ENCODE assay signal across 8 mouse cellular contexts in the genomic region with DNA sequence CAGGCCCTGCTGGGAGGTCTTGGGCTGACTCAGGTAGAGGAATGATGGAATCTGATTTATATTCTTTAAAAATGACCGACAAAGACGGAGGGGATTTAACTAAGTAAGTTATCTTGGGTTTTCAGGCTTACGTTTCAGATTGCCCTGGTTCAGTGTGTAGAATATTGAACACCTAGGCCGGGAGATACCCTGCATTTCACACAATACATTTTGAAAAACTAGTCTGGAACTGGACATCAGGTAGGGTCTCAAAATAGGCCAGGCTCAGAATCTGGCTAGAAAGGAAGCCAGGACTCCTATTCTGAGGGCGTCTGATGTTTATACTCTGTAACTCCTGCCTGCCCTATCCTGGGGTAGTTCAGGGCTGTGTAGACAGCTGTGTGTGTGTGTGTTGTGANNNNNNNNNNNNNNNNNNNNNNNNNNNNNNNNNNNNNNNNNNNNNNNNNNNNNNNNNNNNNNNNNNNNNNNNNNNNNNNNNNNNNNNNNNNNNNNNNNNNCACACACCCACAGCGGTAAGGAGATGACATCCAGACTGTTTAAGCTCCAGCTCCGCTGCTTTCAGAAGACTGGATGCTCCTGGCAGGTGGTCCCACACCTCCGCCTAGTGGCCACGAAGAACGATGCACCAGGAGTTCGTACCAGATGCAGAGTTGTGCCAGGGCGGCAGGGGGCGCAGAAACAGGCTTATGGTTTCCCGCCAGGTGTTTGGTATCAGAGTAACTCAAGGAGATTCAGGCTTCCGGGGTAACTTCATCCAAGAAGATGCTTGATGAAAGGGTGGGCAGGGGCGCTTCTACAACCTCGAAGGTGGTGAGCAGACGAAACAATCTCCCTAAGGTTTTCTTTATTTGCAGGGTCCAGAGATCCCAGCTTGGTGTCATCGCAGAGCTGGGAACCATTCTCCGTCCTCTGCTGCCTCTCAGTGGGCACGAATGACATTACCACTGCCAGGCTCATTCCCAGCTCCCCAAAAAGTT. TPM values are rescaled to one million over a fixed set of nuclear protein-coding genes. Genes with fewer than 3 reads are reported as not detected.
DNase-seq lines count a peak whose midpoint lies in the region; ATAC-seq lines count a peak whose summit lies in the region.

No protein-coding gene starts in this region.

- H3K9ac ChIP-seq in kidney, embryonic 15.5 days: no peak overlapping the region
- no peak overlapping the region for H3K9ac ChIP-seq in limb, embryonic 15.5 days

- H3K27ac ChIP-seq in heart, embryonic 10.5 days: peak overlapping the region; percentile 52; the same call in 1 of the 2 replicates
- H3K27ac ChIP-seq in kidney, embryonic 15.5 days: no peak overlapping the region
- H3K27ac ChIP-seq in limb, embryonic 15.5 days: no peak overlapping the region

- peaks cover 46% of the 10 kb centered on the region for H3K27me3 ChIP-seq in heart, embryonic 10.5 days (ENCODE audit: insufficient read depth, poor library complexity, severe bottlenecking)
- H3K27me3 ChIP-seq in kidney, embryonic 15.5 days: peaks cover 45% of the 10 kb centered on the region
- peaks cover 36% of the 10 kb centered on the region for H3K27me3 ChIP-seq in limb, embryonic 15.5 days

- peak; percentile 83 for ATAC-seq in erythroblast, adult 5-6 weeks (replicated peaks; ENCODE audit: low FRiP score, poor library complexity, severe bottlenecking)
- peak; percentile 53 for ATAC-seq in kidney, embryonic 15.5 days (replicated peaks; ENCODE audit: low FRiP score)
- peak; percentile 48; the same call in 1 of the 2 replicates for ATAC-seq in limb, embryonic 15.5 days (ENCODE audit: insufficient number of reproducible peaks, low FRiP score, low TSS enrichment, low read depth)

- peaks cover 43% of the 10 kb centered on the region for H3K4me1 ChIP-seq in heart, embryonic 10.5 days
- peaks cover 50% of the 10 kb centered on the region for H3K4me1 ChIP-seq in kidney, embryonic 15.5 days
- peaks cover 46% of the 10 kb centered on the region for H3K4me1 ChIP-seq in limb, embryonic 15.5 days

- peak overlapping the region; percentile 63 for H3K4me2 ChIP-seq in kidney, embryonic 15.5 days
- peak overlapping the region; percentile 47 for H3K4me2 ChIP-seq in limb, embryonic 15.5 days

- H3K9me3 ChIP-seq in heart, embryonic 10.5 days: no peaks in the 10 kb centered on the region
- H3K9me3 ChIP-seq in kidney, embryonic 15.5 days (replicated peaks): no peaks in the 10 kb centered on the region
- H3K9me3 ChIP-seq in limb, embryonic 15.5 days: no peaks in the 10 kb centered on the region

- DNase-seq in B cell, adult 2 months: peak; percentile 91 to 92
- DNase-seq in brain, adult 2 months (ENCODE audit: low read depth, low spot score): peak; percentile 91
- peak; percentile 94 for DNase-seq in heart, embryonic 10.5 days (ENCODE audit: low spot score)
- DNase-seq in monocyte, adult 2 months (ENCODE audit: low read depth in 1 of 2, low spot score in 2 of 2): peak; percentile 38 to 61
- peak; percentile 50 to 70 for DNase-seq in spleen, postnatal 14 days (ENCODE audit: low spot score in 2 of 2)

- WGBS in heart, embryonic 10.5 days: 14% methylated on average over 20 of the region's 21 CpGs
- WGBS in kidney, embryonic 15.5 days: 12% methylated on average over 20 of the region's 21 CpGs
- WGBS in limb, embryonic 15.5 days: 13% methylated on average over 20 of the region's 21 CpGs

- H3K4me3 ChIP-seq in heart, embryonic 10.5 days: peak overlapping the region; percentile 47
- H3K4me3 ChIP-seq in kidney, embryonic 15.5 days (replicated peaks): peak overlapping the region; percentile 36
- H3K4me3 ChIP-seq in limb, embryonic 15.5 days: peak overlapping the region; percentile 36

- H3K36me3 ChIP-seq in heart, embryonic 10.5 days: no peaks in the 10 kb centered on the region
- no peaks in the 10 kb centered on the region for H3K36me3 ChIP-seq in kidney, embryonic 15.5 days
- no peaks in the 10 kb centered on the region for H3K36me3 ChIP-seq in limb, embryonic 15.5 days

RNA-seq across cellular contexts. Expression of a gene that starts 11.6 kb away (rescaled TPM):
- total RNA-seq in erythroblast, adult 5-6 weeks (2015; ENCODE audit: low replicate concordance): not detected in 2 replicates
- total RNA-seq in erythroblast, adult 5-6 weeks (2017; ENCODE audit: low replicate concordance): not detected in 2 replicates
- polyA plus RNA-seq in heart, embryonic 10.5 days (2016; fragmentation: Nextera tagmentation; extraction: Ambion mirVana): not detected in 2 replicates
- polyA plus RNA-seq in kidney, embryonic 15.5 days (2015; fragmentation: Nextera tagmentation; extraction: Ambion mirVana): not detected in 2 replicates
- not detected in 2 replicates for polyA plus RNA-seq in limb, embryonic 15.5 days (2015; fragmentation: Nextera tagmentation; extraction: Ambion mirVana)

RNA-seq across cellular contexts. Expression of a gene that starts 45.3 kb away (rescaled TPM):
- 0.21 and 11.1 TPM in 2 replicates for total RNA-seq in erythroblast, adult 5-6 weeks (2015; ENCODE audit: low replicate concordance)
- total RNA-seq in erythroblast, adult 5-6 weeks (2017; ENCODE audit: low replicate concordance): 1.5 and 6.0 TPM in 2 replicates
- polyA plus RNA-seq in heart, embryonic 10.5 days (2016; fragmentation: Nextera tagmentation; extraction: Ambion mirVana): not detected in 2 replicates
- not detected in 2 replicates for polyA plus RNA-seq in kidney, embryonic 15.5 days (2015; fragmentation: Nextera tagmentation; extraction: Ambion mirVana)
- polyA plus RNA-seq in limb, embryonic 15.5 days (2015; fragmentation: Nextera tagmentation; extraction: Ambion mirVana): 0.12 TPM in 1 of 2 replicates, not detected in the other
